Mouse (Mus musculus) inflammation-experienced regulatory T-cells, adult 6 months (primary cell): ENCODE data around the gene Arnt2. TPM values are rescaled to one million over a fixed set of nuclear protein-coding genes. Genes with fewer than 3 reads are reported as not detected.

Experiments
- ATAC-seq: one replicate; pipeline ENCODE4 v1.8.0; 2017
- polyA plus RNA-seq, 3 experiments: library from polyadenylated mRNA; unstranded; fragments of 100-300 nt; shearing (Covaris generic); gene quantifications; one replicate each; pipeline ENCODE4 v1.2.1; 2017

The Arnt2 gene
- 1 to 10 TPM; 4.6 to 7.2 (median 5.6) TPM for polyA plus RNA-seq

GRCm38 (mm10) chr7:84409896-84410521 is at the start of gene Arnt2:
Arnt2 (minus strand) TSS chr7:84410176.
- peak; percentile 53 for ATAC-seq

GRCm38 (mm10) chr7:84451681-84452080 is 41.7 kb upstream of the Arnt2 start:
- no peak for ATAC-seq

- ATAC-seq, result no peak
Observed at GRCm38 (mm10) chr7:84449066-84449465, 39.1 kb upstream of the Arnt2 start.

- no peak for ATAC-seq
Observed at GRCm38 (mm10) chr7:84448512-84448911, 38.5 kb upstream of the Arnt2 start.

- ATAC-seq, result no peak
Observed at GRCm38 (mm10) chr7:84447740-84448435, 37.9 kb upstream of the Arnt2 start.

GRCm38 (mm10) chr7:84447060-84447459 is 37.1 kb upstream of the Arnt2 start:
- peak; percentile 86 for ATAC-seq

- no peak for ATAC-seq
Observed at GRCm38 (mm10) chr7:84442343-84442911, 32.5 kb upstream of the Arnt2 start.

- no peak for ATAC-seq
Observed at GRCm38 (mm10) chr7:84439606-84440005, 29.6 kb upstream of the Arnt2 start.

- ATAC-seq, result no peak
Observed at GRCm38 (mm10) chr7:84434901-84435300, 24.9 kb upstream of the Arnt2 start.

GRCm38 (mm10) chr7:84432151-84432550 is 22.2 kb upstream of the Arnt2 start:
- no peak for ATAC-seq

GRCm38 (mm10) chr7:84427221-84427620 is 17.2 kb upstream of the Arnt2 start:
- no peak for ATAC-seq

GRCm38 (mm10) chr7:84424670-84425385 is 14.9 kb upstream of the Arnt2 start:
- ATAC-seq, result peak; percentile 64

- ATAC-seq, result no peak
Observed at GRCm38 (mm10) chr7:84421753-84422152, 11.8 kb upstream of the Arnt2 start.

- ATAC-seq, result no peak
Observed at GRCm38 (mm10) chr7:84421291-84421665, 11.3 kb upstream of the Arnt2 start.

GRCm38 (mm10) chr7:84420581-84421290 is 10.8 kb upstream of the Arnt2 start:
- ATAC-seq, result no peak

- peak; percentile 65 for ATAC-seq
Observed at GRCm38 (mm10) chr7:84417441-84417840, 7.5 kb upstream of the Arnt2 start.

GRCm38 (mm10) chr7:84412570-84412969 is 2.6 kb upstream of the Arnt2 start:
- ATAC-seq, result no peak

- ATAC-seq, result peak; percentile 47
Observed at GRCm38 (mm10) chr7:84409241-84409895, 608 bp downstream of the Arnt2 start.

GRCm38 (mm10) chr7:84408282-84408681 is 1.7 kb downstream of the Arnt2 start:
- no peak for ATAC-seq

- no peak for ATAC-seq
Observed at GRCm38 (mm10) chr7:84403371-84403770, 6.6 kb downstream of the Arnt2 start.

GRCm38 (mm10) chr7:84401641-84402455 is 8.1 kb downstream of the Arnt2 start:
- ATAC-seq, result no peak
